Mouse (Mus musculus) testis, adult 2 months (tissue): ENCODE data around the gene Slc25a1.

Experiments used
- CTCF ChIP-seq: fragments of 200-500 bp; IDR thresholded peaks from 2 replicates; pipeline ENCODE4 v1.5.1; 2012; ENCODE audit warnings: low read depth, mild to moderate bottlenecking, inconsistent platforms, low read length, moderate library complexity; ENCODE audit not compliant: control insufficient read depth, insufficient read depth, insufficient replicate concordance
- POLR2A ChIP-seq: fragments of 200-500 bp; IDR thresholded peaks from 2 replicates; pipeline ENCODE4 v1.6.1; 2012; ENCODE audit warnings: low read depth, mild to moderate bottlenecking, inconsistent platforms, low read length, moderate library complexity; ENCODE audit not compliant: control insufficient read depth

DNA sequence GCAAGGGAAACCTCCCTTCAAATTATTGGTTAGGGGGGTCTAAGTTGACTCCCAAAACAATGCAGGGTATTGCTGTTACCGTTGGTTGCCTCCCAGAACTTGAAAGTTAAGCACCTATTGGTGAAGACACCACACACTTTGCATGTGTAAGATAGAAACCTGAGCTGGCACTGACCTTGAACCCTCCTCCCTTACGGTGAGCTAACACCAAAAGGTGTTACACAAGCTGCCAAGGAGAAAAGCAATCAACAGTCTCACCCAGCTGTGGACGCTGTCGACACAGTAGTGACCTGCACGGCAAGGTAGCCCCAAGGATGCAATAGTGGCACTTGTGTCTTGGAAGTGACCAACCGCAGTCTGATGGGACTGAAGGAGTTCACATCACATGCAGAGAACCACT lies 43.9 kb downstream of the Slc25a1 start:
- TF ChIP-seq POLR2A: no peak
- TF ChIP-seq CTCF: no peak
